Mouse (Mus musculus): ENCODE results near the gene Dctpp1.

GRCm38 (mm10) chr7:127309951-127310350, 49.4 kb upstream of the Dctpp1 start:
- TF ChIP-seq CTCF (conservative IDR thresholded peaks at IDR 0.05; ENCODE audit: low read length) (no peak), NANOG (IDR thresholded peaks at IDR 0.05; ENCODE audit: borderline replicate concordance, low read length) (no peak), POU5F1 (IDR thresholded peaks at IDR 0.05; ENCODE audit: borderline replicate concordance, low read length) (no peak)
